10 mouse cellular contexts compared by ENCODE assay signal in genomic region chr3:138802722-138803443, GRCm38 (mm10).
DNase-seq lines count a peak whose midpoint lies in the region; ATAC-seq and TF ChIP-seq lines count a peak whose summit lies in the region.
"Had no signal": no experiment of that assay in that cellular context is flagged by ENCODE, and none has a peak within 500 bp of the region (broad histone marks: within the 10 kb centered on the region; RNA-seq: fewer than 3 reads in every experiment).

No protein-coding gene starts in this region.

- peaks cover 59% of the 10 kb centered on the region for H3K4me1 ChIP-seq in forebrain, embryonic 15.5 days
- peaks cover 29% of the 10 kb centered on the region for H3K4me1 ChIP-seq in midbrain, postnatal 0 days (ENCODE audit: insufficient read depth, low read length)
- no peaks in the 10 kb centered on the region for H3K4me1 ChIP-seq in liver, embryonic 11.5 days (replicated peaks; ENCODE audit: control insufficient read depth, insufficient read depth, low read length)

- no peaks in the 10 kb centered on the region for H3K27me3 ChIP-seq in forebrain, embryonic 15.5 days
- H3K27me3 ChIP-seq in midbrain, postnatal 0 days (ENCODE audit: insufficient read depth, low read length) = no peaks in the 10 kb centered on the region
- H3K27me3 ChIP-seq in liver, embryonic 11.5 days (replicated peaks; ENCODE audit: control insufficient read depth, insufficient read depth, low read length) = no peaks in the 10 kb centered on the region
- H3K27me3 ChIP-seq: CH12.LX had no signal

- no peaks in the 10 kb centered on the region for H3K9me3 ChIP-seq in forebrain, embryonic 15.5 days
- H3K9me3 ChIP-seq in midbrain, postnatal 0 days (ENCODE audit: low read length) = no peaks in the 10 kb centered on the region
- H3K9me3 ChIP-seq in liver, embryonic 11.5 days (ENCODE audit: control insufficient read depth, low read length) = no peaks in the 10 kb centered on the region

- 0 out of 2 replicates have a peak overlapping the region, but pooled peaks have one; percentile 8 for H3K9ac ChIP-seq in forebrain, embryonic 15.5 days (replicated peaks)
- 0 out of 2 replicates have a peak overlapping the region, but pooled peaks have one; percentile 13 for H3K9ac ChIP-seq in midbrain, postnatal 0 days (replicated peaks; ENCODE audit: low read length, poor library complexity, severe bottlenecking)
- H3K9ac ChIP-seq in liver, embryonic 11.5 days (ENCODE audit: low read depth, low read length) = no peak overlapping the region

- TF ChIP-seq CTCF in midbrain, postnatal 0 days (IDR thresholded peaks at IDR 0.05) = no peak

- 48% methylated on average over 21 of the region's 21 CpGs for WGBS in forebrain, embryonic 15.5 days
- WGBS in midbrain, postnatal 0 days = 55% methylated on average over 21 of the region's 21 CpGs
- 78% methylated on average over 21 of the region's 21 CpGs for WGBS in liver, embryonic 11.5 days

- DNase-seq in layer of hippocampus, adult 9-11 months = peak; percentile 38
- no peak for DNase-seq in layer of hippocampus, postnatal 10 days (ENCODE audit: low spot score in 2 of 2)
- DNase-seq in cerebellum, adult 9-11 months = peak; percentile 68
- DNase-seq in midbrain, postnatal 0 days (ENCODE audit: low spot score) = no peak
- DNase-seq in liver, embryonic 11.5 days (ENCODE audit: low spot score) = no peak
- no peak for DNase-seq in spleen, postnatal 4 days (ENCODE audit: low spot score in 2 of 2)
- DNase-seq: adrenal gland, postnatal 36 days had no signal

- peak; percentile 27 for ATAC-seq in forebrain, embryonic 15.5 days (replicated peaks)
- ATAC-seq in midbrain, postnatal 0 days (ENCODE audit: low FRiP score) = no peak
- no peak for ATAC-seq in liver, embryonic 11.5 days (replicated peaks; ENCODE audit: low FRiP score)

- H3K4me3 ChIP-seq in forebrain, embryonic 15.5 days = no peak overlapping the region
- no peak overlapping the region for H3K4me3 ChIP-seq in midbrain, postnatal 0 days (ENCODE audit: low read depth, low read length)
- no peak overlapping the region for H3K4me3 ChIP-seq in liver, embryonic 11.5 days (ENCODE audit: low read depth, low read length)

- H3K4me2 ChIP-seq in forebrain, embryonic 15.5 days (replicated peaks) = no peak overlapping the region
- 0 out of 2 replicates have a peak overlapping the region, but pooled peaks have one; percentile 9 for H3K4me2 ChIP-seq in midbrain, postnatal 0 days (ENCODE audit: low read depth, low read length, poor library complexity, severe bottlenecking)
- no peak overlapping the region for H3K4me2 ChIP-seq in liver, embryonic 11.5 days

- no peaks in the 10 kb centered on the region for H3K36me3 ChIP-seq in forebrain, embryonic 15.5 days
- no peaks in the 10 kb centered on the region for H3K36me3 ChIP-seq in midbrain, postnatal 0 days (ENCODE audit: insufficient read depth, low read length)
- H3K36me3 ChIP-seq in liver, embryonic 11.5 days (ENCODE audit: control insufficient read depth, insufficient read depth, low read length) = no peaks in the 10 kb centered on the region

- peak overlapping the region; percentile 86 for H3K27ac ChIP-seq in forebrain, embryonic 15.5 days (replicated peaks)
- 0 out of 2 replicates have a peak overlapping the region, but pooled peaks have one; percentile 55 for H3K27ac ChIP-seq in midbrain, postnatal 0 days (ENCODE audit: low read depth, low read length)
- H3K27ac ChIP-seq in liver, embryonic 11.5 days (ENCODE audit: low read depth, low read length) = no peak overlapping the region
- H3K27ac ChIP-seq: kidney, postnatal 0 days had no signal

Comparison
In these comparisons a context has a peak if more than half of its experiments do, and no peak if none do; other contexts are left out.
1. DNase-seq: peak in layer of hippocampus, adult 9-11 months (single experiment) and cerebellum, adult 9-11 months (single experiment); none in layer of hippocampus, postnatal 10 days (0 of 2), midbrain, postnatal 0 days (single experiment), liver, embryonic 11.5 days (single experiment) and spleen, postnatal 4 days (0 of 2).